Mouse (Mus musculus) stomach, embryonic 15.5 days (tissue): ENCODE measurements at regions not wholly inside any gene's neighbourhood (a gene's known extent, or its start where the extent isn't known, plus 50 kb on each side); places are given as distances from the start of the nearest gene placed in this dataset.

Experiments used
- ATAC-seq: fragments of 200-750 bp; cut with Nextera tagmentation; 2 replicates; pipeline ENCODE4 v1.8.0; 2017; ENCODE audit warnings: low read depth, moderate number of reproducible peaks, moderate TSS enrichment; ENCODE audit not compliant: insufficient read depth, low FRiP score
- H3K27ac ChIP-seq: fragments of 300-500 bp; sonication (generic); 2 replicates; pipeline ENCODE4 v1.5.1; 2015; ENCODE audit warnings: mild to moderate bottlenecking, inconsistent platforms
- H3K27me3 ChIP-seq: fragments of 300-500 bp; sonication (generic); replicated peaks from 2 replicates; pipeline ENCODE4 v1.6.1; 2015; ENCODE audit warnings: inconsistent platforms
- H3K36me3 ChIP-seq: fragments of 300-500 bp; sonication (generic); 2 replicates; pipeline ENCODE4 v1.6.1; 2015; ENCODE audit warnings: inconsistent platforms
- H3K4me1 ChIP-seq: fragments of 300-500 bp; sonication (generic); 2 replicates; pipeline ENCODE4 v1.6.1; 2015; ENCODE audit warnings: inconsistent platforms
- H3K4me2 ChIP-seq: fragments of 300-500 bp; sonication (generic); 2 replicates; pipeline ENCODE4 v1.6.1; 2015; ENCODE audit warnings: mild to moderate bottlenecking, inconsistent platforms
- H3K4me3 ChIP-seq: fragments of 300-500 bp; sonication (generic); replicated peaks from 2 replicates; pipeline ENCODE4 v1.5.1; 2015; ENCODE audit warnings: inconsistent platforms
- H3K9ac ChIP-seq: fragments of 300-500 bp; sonication (generic); 2 replicates; pipeline ENCODE4 v1.6.1; 2015; ENCODE audit warnings: inconsistent platforms
- H3K9me3 ChIP-seq: fragments of 300-500 bp; sonication (generic); 2 replicates; pipeline ENCODE4 v1.6.1; 2016; ENCODE audit warnings: inconsistent platforms
- WGBS: fragments of 180-500 bp; shearing (Covaris S2); methylation state at CpG from one replicate; pipeline ENCODE4 v1.1.7; 2015; 5-methylcytosine and 5-hydroxymethylcytosine counted together

DNA sequence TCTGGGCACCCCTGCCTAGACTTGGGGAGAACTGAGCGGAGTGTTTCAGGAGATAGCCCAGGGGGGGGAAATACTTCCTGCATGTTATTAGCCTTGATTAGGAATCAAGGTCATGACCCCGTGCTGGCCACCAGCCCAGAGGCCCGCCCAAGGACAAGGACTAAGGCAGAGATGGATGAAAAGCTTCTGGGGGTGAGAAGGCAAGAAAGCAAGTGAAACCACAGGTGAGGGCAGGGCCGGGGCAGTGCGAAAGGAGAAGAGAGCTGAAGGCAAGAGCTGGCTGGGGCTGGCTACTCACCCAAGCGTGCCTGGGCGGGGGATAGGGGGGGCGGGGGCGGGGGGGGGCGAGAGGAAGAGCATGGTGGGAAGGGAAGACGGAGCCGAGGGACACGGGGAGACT lies 96.0 kb upstream of the Nkx1-1 start:
- ATAC-seq = no peak
- WGBS = 21% methylated on average over 11 of the region's 13 CpGs
- Histone ChIP-seq H3K36me3 (no peaks in the 10 kb centered on the region), H3K4me3 (no peak overlapping the region), H3K4me1 (peaks cover 12% of the 10 kb centered on the region; the same call in 1 of the 2 replicates), H3K27me3 (peaks cover 13% of the 10 kb centered on the region), H3K4me2 (peak overlapping the region; percentile 2), H3K9me3 (no peaks in the 10 kb centered on the region), H3K27ac (no peak overlapping the region), H3K9ac (no peak overlapping the region)

DNA sequence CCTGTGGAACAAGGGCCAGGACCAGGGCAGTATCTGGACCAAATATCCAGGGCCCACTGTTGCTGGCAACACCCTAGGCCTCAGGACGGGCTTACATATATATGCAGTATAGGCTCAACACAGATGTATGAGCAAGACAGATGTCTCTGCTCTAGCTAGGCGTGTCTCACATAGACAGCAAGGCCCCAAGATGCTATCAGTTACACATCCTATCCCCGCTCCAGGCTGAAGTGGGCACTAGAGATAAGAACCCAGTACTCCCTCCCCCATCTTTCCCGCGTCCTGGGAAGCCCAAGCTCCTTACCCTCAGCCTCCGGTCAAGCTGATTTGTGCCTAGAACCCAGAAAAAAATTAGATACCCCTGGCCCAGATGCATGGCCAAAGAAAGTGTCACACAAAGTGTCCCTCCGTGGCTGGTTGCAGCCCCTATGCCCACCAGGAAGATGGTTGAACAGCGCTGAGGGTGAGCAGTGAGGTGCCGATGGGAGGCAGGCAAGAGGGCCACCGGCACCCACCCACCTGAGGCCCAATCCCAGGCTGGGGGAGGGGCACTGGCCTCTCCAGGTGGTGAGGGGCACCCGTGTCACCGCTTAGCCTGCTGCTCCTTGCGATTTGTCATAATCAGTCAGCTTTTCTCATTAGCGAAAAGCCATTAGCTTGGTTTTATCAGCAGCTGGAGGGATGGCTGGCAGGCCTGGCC lies 95.3 kb upstream of the Nkx1-1 start:
- 0 out of 2 replicates have a peak, but pooled peaks have one; percentile 43 for ATAC-seq
- WGBS = 40% methylated on average over 14 of the region's 14 CpGs
- Histone ChIP-seq H3K27ac (no peak overlapping the region), H3K4me1 (peaks cover 10% of the 10 kb centered on the region; the same call in 1 of the 2 replicates), H3K36me3 (no peaks in the 10 kb centered on the region), H3K4me3 (no peak overlapping the region), H3K9ac (no peak overlapping the region), H3K27me3 (peaks cover 9% of the 10 kb centered on the region), H3K9me3 (no peaks in the 10 kb centered on the region), H3K4me2 (peak overlapping the region; percentile 2)

GRCm38 (mm10) chr5:33527750-33528149 lies 94.0 kb upstream of the Nkx1-1 start:
- H3K27me3 ChIP-seq = peaks cover 4% of the 10 kb centered on the region

DNA sequence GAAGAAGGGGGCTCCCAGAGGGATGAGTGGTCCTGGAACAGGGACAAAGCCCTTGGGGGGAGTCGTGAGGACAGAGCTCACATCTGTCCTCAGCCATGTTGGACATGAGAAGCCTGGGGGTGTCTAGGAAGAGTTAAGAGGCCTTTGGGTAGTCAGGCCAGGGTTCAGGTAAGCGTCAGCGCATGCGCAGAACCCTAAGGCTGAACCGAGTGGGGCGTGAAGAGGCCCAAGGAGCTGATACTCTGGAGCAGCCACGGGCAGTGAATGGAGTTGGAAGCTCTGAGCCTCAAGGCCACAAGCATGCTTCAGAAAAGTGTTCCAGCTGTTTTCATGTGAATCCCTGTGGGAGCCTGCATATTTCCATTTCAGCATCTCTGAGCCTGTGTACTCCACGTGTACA lies 93.5 kb upstream of the Nkx1-1 start:
- Histone ChIP-seq H3K4me1 (peaks cover 10% of the 10 kb centered on the region; the same call in 1 of the 2 replicates), H3K27ac (no peak overlapping the region), H3K4me2 (no peak overlapping the region), H3K36me3 (no peaks in the 10 kb centered on the region), H3K4me3 (no peak overlapping the region), H3K9ac (no peak overlapping the region), H3K9me3 (no peaks in the 10 kb centered on the region), H3K27me3 (peaks cover 4% of the 10 kb centered on the region; the same call in 1 of the 2 replicates)
- WGBS = 90% methylated on average over 8 of the region's 8 CpGs
- ATAC-seq = no peak

More at GRCm38 (mm10) chr5:33527750-33528149, 94.0 kb upstream of the Nkx1-1 start:
- Histone ChIP-seq H3K4me2 (no peak overlapping the region), H3K9me3 (no peaks in the 10 kb centered on the region), H3K4me1 (peaks cover 10% of the 10 kb centered on the region; the same call in 1 of the 2 replicates), H3K4me3 (no peak overlapping the region), H3K36me3 (no peaks in the 10 kb centered on the region), H3K9ac (no peak overlapping the region), H3K27ac (no peak overlapping the region)
- WGBS = 69% methylated on average over 10 of the region's 10 CpGs
- ATAC-seq = no peak

DNA sequence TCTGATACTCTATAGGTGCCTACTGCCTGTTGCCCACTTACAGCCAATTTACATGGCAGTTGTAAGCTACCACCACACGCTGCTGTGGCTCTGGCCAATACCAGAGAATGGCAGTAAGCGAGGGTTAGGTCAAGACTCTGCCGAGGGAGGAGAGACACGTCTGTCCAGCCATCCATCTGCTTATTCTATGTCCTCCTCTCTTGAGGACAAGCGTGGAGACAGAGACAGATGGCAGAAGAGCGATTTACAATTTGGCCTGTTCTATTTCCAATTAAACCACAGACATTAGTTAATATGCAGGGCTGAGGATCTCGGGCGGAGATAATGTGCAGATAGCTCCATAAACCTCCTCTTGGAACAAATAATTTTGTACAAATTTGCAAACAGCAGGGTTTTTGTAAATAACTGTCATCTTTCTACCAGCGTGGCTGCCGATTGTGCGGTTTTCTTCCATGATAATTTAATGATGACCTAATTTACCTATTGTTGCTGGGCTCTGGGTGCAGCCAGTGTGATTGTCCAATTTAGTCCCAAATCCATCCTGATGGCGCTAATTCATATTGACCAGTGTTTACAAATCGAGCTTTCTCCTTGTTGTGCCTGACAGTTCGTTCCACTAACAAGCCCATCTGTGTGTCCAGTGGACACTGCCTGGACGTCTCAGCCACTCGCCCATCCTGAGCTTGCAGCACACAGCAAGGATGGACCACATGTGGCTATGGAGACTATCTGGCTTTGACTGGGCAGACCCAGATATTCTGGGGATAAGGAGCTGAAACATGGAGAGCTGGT lies 88.4 kb upstream of the Nkx1-1 start:
- Histone ChIP-seq H3K36me3 (no peaks in the 10 kb centered on the region), H3K4me2 (no peak overlapping the region), H3K4me3 (no peak overlapping the region), H3K27ac (no peak overlapping the region), H3K9me3 (no peaks in the 10 kb centered on the region), H3K9ac (no peak overlapping the region), H3K27me3 (no peaks in the 10 kb centered on the region), H3K4me1 (no peaks in the 10 kb centered on the region)
- WGBS = 82% methylated on average over 16 of the region's 16 CpGs
- ATAC-seq = no peak

- WGBS = 41% methylated on average over 10 of the region's 10 CpGs
Observed at GRCm38 (mm10) chr5:33520856-33521255, 87.1 kb upstream of the Nkx1-1 start.

GRCm38 (mm10) chr5:33519394-33519793 lies 85.6 kb upstream of the Nkx1-1 start:
- Histone ChIP-seq H3K9ac (no peak overlapping the region), H3K27ac (no peak overlapping the region), H3K36me3 (no peaks in the 10 kb centered on the region), H3K9me3 (no peaks in the 10 kb centered on the region), H3K4me3 (no peak overlapping the region), H3K27me3 (no peaks in the 10 kb centered on the region), H3K4me1 (no peaks in the 10 kb centered on the region), H3K4me2 (no peak overlapping the region)
- WGBS = 85% methylated on average over 3 of the region's 3 CpGs
- no peak for ATAC-seq

More at GRCm38 (mm10) chr5:33520856-33521255, 87.1 kb upstream of the Nkx1-1 start:
- H3K27me3 ChIP-seq = no peaks in the 10 kb centered on the region
- H3K36me3 ChIP-seq = no peaks in the 10 kb centered on the region
- no peak overlapping the region for H3K4me2 ChIP-seq
- H3K4me1 ChIP-seq = no peaks in the 10 kb centered on the region
- H3K27ac ChIP-seq = no peak overlapping the region
- no peak for ATAC-seq
- no peaks in the 10 kb centered on the region for H3K9me3 ChIP-seq
- no peak overlapping the region for H3K9ac ChIP-seq
- no peak overlapping the region for H3K4me3 ChIP-seq

DNA sequence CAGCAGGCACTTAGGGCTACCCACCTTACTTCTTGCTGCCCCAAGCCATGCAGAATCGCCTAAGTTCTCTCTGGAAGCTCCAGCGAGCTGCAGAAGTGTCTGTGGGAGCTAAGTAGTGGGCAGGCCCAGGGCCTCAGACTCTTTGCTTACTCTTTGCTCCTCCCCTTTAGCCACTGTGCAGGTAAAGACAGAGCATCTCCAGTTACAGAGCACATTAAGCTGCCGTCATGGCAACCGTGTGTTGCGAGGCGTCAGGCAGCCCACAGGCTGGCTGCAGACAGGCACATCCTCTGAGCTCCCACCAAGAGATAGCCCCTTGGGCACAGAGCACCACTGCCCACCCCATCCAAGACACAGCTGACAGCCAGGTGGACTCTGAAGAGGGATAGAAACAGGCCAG lies 85.1 kb upstream of the Nkx1-1 start:
- no peak for ATAC-seq
- H3K4me2 ChIP-seq = no peak overlapping the region
- WGBS = 39% methylated on average over 6 of the region's 6 CpGs

GRCm38 (mm10) chr5:33517625-33518024 lies 83.8 kb upstream of the Nkx1-1 start:
- 43% methylated on average over 8 of the region's 8 CpGs for WGBS
- H3K27ac ChIP-seq = no peak overlapping the region
- no peak for ATAC-seq
- H3K9me3 ChIP-seq = no peaks in the 10 kb centered on the region
- H3K4me2 ChIP-seq = no peak overlapping the region
- no peaks in the 10 kb centered on the region for H3K4me1 ChIP-seq
- no peak overlapping the region for H3K9ac ChIP-seq
- no peaks in the 10 kb centered on the region for H3K27me3 ChIP-seq
- no peak overlapping the region for H3K4me3 ChIP-seq
- H3K36me3 ChIP-seq = no peaks in the 10 kb centered on the region

More for the DNA sequence above, 85.1 kb upstream of the Nkx1-1 start:
- no peaks in the 10 kb centered on the region for H3K36me3 ChIP-seq
- H3K27me3 ChIP-seq = no peaks in the 10 kb centered on the region
- no peaks in the 10 kb centered on the region for H3K4me1 ChIP-seq
- no peak overlapping the region for H3K9ac ChIP-seq
- H3K9me3 ChIP-seq = no peaks in the 10 kb centered on the region
- H3K4me3 ChIP-seq = no peak overlapping the region
- H3K27ac ChIP-seq = no peak overlapping the region

DNA sequence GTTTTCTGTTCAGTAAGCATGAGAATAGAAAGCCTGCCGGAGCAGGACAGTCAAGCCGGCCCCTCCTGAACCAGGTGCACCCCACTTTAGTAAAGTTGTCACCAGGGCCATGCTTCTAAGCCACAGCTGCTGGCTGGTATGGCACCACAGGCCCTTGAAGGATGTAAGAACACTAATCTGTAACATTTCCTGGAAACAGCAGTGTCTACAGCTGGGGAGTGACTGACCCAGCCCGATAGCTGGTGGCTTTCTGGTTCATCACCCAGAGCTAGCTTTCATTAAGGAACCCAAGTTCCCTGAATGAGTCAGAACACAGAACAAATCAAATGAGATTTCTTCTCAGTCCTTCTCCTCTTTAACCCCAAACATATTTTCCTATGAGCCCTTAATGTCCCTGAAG lies 82.4 kb upstream of the Nkx1-1 start:
- Histone ChIP-seq H3K9ac (no peak overlapping the region), H3K9me3 (no peaks in the 10 kb centered on the region), H3K4me3 (no peak overlapping the region), H3K27ac (no peak overlapping the region), H3K4me2 (no peak overlapping the region), H3K4me1 (no peaks in the 10 kb centered on the region), H3K36me3 (no peaks in the 10 kb centered on the region), H3K27me3 (no peaks in the 10 kb centered on the region)
- no peak for ATAC-seq
- 87% methylated on average over 3 of the region's 3 CpGs for WGBS

DNA sequence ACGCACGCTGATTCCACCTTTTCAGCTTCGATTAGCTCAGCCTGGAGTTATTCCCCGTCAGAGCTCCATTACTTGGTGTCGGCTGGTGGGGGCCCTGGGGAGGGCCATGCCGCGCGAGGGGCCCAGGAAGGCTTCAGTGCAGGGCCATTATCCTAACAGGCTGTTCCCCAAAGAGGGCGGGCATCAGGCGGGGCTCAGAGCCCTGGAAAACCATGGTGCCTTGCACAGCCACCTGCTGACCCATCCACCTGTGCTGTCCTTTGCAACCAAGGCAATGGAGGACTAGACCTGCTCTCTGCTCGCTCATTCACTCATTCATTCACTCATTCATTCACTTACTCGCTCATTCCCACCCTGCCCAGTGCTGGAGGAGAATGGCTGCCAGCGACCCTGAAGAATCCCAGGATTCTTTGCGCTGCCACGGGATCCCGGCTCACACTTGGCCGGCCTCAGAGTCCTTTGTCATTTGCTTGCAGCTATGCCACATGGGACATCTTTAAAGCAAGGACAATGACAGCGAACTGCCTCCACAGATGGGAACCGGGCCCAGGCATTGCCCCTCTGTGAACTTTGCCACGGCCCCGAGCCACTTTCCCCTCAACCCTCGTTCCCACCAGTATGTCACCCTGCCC lies 78.6 kb upstream of the Nkx1-1 start:
- no peak overlapping the region for H3K4me3 ChIP-seq
- no peak for ATAC-seq
- no peaks in the 10 kb centered on the region for H3K36me3 ChIP-seq
- WGBS = 48% methylated on average over 22 of the region's 22 CpGs
- no peaks in the 10 kb centered on the region for H3K4me1 ChIP-seq
- H3K27ac ChIP-seq = no peak overlapping the region
- no peaks in the 10 kb centered on the region for H3K27me3 ChIP-seq
- H3K9me3 ChIP-seq = no peaks in the 10 kb centered on the region
- H3K9ac ChIP-seq = no peak overlapping the region
- no peak overlapping the region for H3K4me2 ChIP-seq
